Mouse (Mus musculus) embryonic facial prominence, embryonic 14.5 days (tissue): ENCODE measurements around the gene Slc16a11. TPM values are rescaled to one million over a fixed set of nuclear protein-coding genes. Genes with fewer than 3 reads are reported as not detected.
"Not testable (repeated sequence)": the region's sequence is repeated elsewhere in the genome, so short reads cannot be mapped to it uniquely, and the experiment has no call there.

Experiments
- ATAC-seq: fragments of 200-750 bp; cut with Nextera tagmentation; 2 replicates; pipeline ENCODE4 v1.8.0; 2017; ENCODE audit warnings: low read depth, moderate number of reproducible peaks, moderate TSS enrichment
- DNase-seq: peaks from one replicate; pipeline ENCODE4 v3.0.0-alpha.2; 2015; ENCODE audit warnings: low spot score
- H3K27ac ChIP-seq: fragments of 300-500 bp; sonication (generic); replicated peaks from 2 replicates; pipeline ENCODE4 v1.5.1; 2014; ENCODE audit warnings: low read depth, mild to moderate bottlenecking, low read length, moderate library complexity
- H3K27me3 ChIP-seq: fragments of 300-500 bp; sonication (generic); replicated peaks from 2 replicates; pipeline ENCODE4 v1.6.1; 2014; ENCODE audit warnings: low read length; ENCODE audit not compliant: control insufficient read depth, insufficient read depth
- H3K36me3 ChIP-seq: fragments of 300-500 bp; sonication (generic); 2 replicates; pipeline ENCODE4 v1.6.1; 2014; ENCODE audit warnings: low read length, mixed read lengths; ENCODE audit not compliant: control insufficient read depth, insufficient read depth
- H3K4me1 ChIP-seq: fragments of 300-500 bp; sonication (generic); 2 replicates; pipeline ENCODE4 v1.6.1; 2014; ENCODE audit warnings: antibody characterized with exemption, low read length; ENCODE audit not compliant: control insufficient read depth, insufficient read depth
- H3K4me2 ChIP-seq: fragments of 300-500 bp; sonication (generic); 2 replicates; pipeline ENCODE4 v1.6.1; 2014; ENCODE audit warnings: low read depth, mild to moderate bottlenecking, low read length, moderate library complexity, mixed read lengths
- H3K4me3 ChIP-seq: fragments of 300-500 bp; sonication (generic); 2 replicates; pipeline ENCODE4 v1.5.1; 2014; ENCODE audit warnings: low read depth, mild to moderate bottlenecking, low read length
- H3K9ac ChIP-seq: fragments of 300-500 bp; sonication (generic); 2 replicates; pipeline ENCODE4 v1.6.1; 2014; ENCODE audit warnings: low read depth, mild to moderate bottlenecking, low read length, moderate library complexity, mixed read lengths
- H3K9me3 ChIP-seq: fragments of 300-500 bp; sonication (generic); 2 replicates; pipeline ENCODE4 v1.6.1; 2016; ENCODE audit warnings: low read length; ENCODE audit not compliant: control insufficient read depth
- whole genome bisulfite sequencing: fragments of 180-500 bp; shearing (Covaris S2); extraction: QIAGEN DNeasy Blood & Tissue Kit; methylation state at CpG from one replicate; pipeline ENCODE4 v1.1.7; 2014; 5-methylcytosine and 5-hydroxymethylcytosine counted together
- polyA plus RNA-seq: library from polyadenylated mRNA; unstranded; fragments of >200 nt; fragmentation: Nextera tagmentation; extraction: Ambion mirVana; gene quantifications from 2 replicates; pipeline ENCODE4 v1.2.1, GENCODE M21; 2014

Gene Slc16a11
- polyA plus RNA-seq, result 2.9 and 3.0 TPM in 2 replicates

- peak within 1 kb of the TSS; percentile 34; the same call in 1 of the 2 replicates for H3K4me3 ChIP-seq
- DNase-seq (no peak), ATAC-seq (no peak)
- H3K4me2 ChIP-seq, result peak within 1 kb of the TSS; percentile 68
- no peak within 1 kb of the TSS for H3K27ac ChIP-seq
- 54% methylated on average over 6 of the region's 6 CpGs for WGBS
- H3K36me3 ChIP-seq, result peaks cover 2% of the 10 kb centered on the region; the same call in 1 of the 2 replicates
- peak within 1 kb of the TSS; percentile 59; the same call in 1 of the 2 replicates for H3K9ac ChIP-seq
- peaks cover 16% of the 10 kb centered on the region for H3K4me1 ChIP-seq
- H3K27me3 ChIP-seq, result peaks cover 50% of the 10 kb centered on the region
- no peaks in the 10 kb centered on the region for H3K9me3 ChIP-seq
Observed at GRCm38 (mm10) chr11:70212423-70212822, at the start of gene Slc16a11. Gene Slc16a11 (plus strand): TSS chr11:70212752.

- H3K4me3 ChIP-seq, result no peak overlapping the region
- H3K27ac ChIP-seq, result no peak overlapping the region
- no peaks in the 10 kb centered on the region for H3K9me3 ChIP-seq
- WGBS, result 73% methylated on average over 15 of the region's 16 CpGs
- ATAC-seq, result no peak
- no peak overlapping the region for H3K9ac ChIP-seq
- no peaks in the 10 kb centered on the region for H3K36me3 ChIP-seq
- DNase-seq, result no peak
- H3K27me3 ChIP-seq, result no peaks in the 10 kb centered on the region
- H3K4me2 ChIP-seq, result no peak overlapping the region
- H3K4me1 ChIP-seq, result no peaks in the 10 kb centered on the region
Observed at GRCm38 (mm10) chr11:70165972-70166921, 46.3 kb upstream of the Slc16a11 start.

GRCm38 (mm10) chr11:70168136-70168535 lies 44.4 kb upstream of the Slc16a11 start:
- no peak overlapping the region for H3K4me3 ChIP-seq
- DNase-seq, result no peak
- no peaks in the 10 kb centered on the region for H3K36me3 ChIP-seq
- H3K4me2 ChIP-seq, result no peak overlapping the region
- H3K9ac ChIP-seq, result no peak overlapping the region
- ATAC-seq, result no peak
- no peaks in the 10 kb centered on the region for H3K9me3 ChIP-seq
- no peaks in the 10 kb centered on the region for H3K4me1 ChIP-seq
- H3K27me3 ChIP-seq, result no peaks in the 10 kb centered on the region
- no peak overlapping the region for H3K27ac ChIP-seq
- WGBS, result 48% methylated on average over 7 of the region's 7 CpGs

DNA sequence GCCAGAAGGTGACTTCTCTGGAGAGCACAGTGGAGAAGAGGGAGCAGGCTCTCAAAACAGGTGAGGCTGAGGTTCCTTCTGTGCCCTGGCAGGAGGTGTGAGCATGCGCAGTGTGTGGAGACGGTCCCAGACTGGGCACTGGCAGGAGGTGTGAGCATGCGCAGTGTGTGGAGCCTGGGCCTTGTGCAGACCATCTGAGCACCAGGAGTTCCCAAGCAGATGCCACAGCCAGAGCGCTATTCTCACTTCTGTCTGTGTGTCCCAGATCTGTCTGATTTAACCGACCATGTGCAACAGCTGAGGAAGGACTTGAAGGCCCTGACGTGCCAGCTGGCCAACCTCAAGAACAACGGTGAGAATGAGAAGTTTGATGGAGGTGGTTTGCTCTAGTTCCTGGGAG lies 43.1 kb upstream of the Slc16a11 start:
- not testable (repeated sequence) for H3K4me2 ChIP-seq, H3K4me3 ChIP-seq, H3K9me3 ChIP-seq, ATAC-seq, H3K27me3 ChIP-seq, DNase-seq, H3K9ac ChIP-seq, H3K36me3 ChIP-seq, H3K4me1 ChIP-seq, H3K27ac ChIP-seq
- WGBS, result 87% methylated on average over 6 of the region's 7 CpGs

DNA sequence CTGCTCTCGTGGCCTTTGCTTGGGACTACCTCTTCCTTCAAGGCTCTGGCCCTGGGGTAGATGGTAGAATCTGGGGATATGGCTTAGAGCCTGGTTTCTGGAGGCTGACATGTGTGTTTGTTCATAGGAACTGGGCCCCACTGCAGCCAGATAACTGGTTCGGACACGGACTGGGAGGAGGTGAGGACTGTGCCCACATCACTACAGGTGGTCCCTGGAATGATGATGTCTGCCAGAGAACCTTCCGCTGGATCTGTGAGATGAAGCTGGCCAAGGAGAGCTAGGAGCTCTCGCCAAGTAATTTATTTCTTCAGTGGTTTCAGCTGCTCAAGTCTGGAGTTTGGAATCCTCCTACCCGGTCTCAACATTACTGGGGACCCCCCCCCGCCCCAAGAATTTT lies 42.3 kb upstream of the Slc16a11 start:
- no peaks in the 10 kb centered on the region for H3K36me3 ChIP-seq
- H3K27me3 ChIP-seq, result no peaks in the 10 kb centered on the region
- 71% methylated on average over 7 of the region's 7 CpGs for WGBS
- H3K4me3 ChIP-seq, result no peak overlapping the region
- DNase-seq, result no peak
- ATAC-seq, result no peak
- no peaks in the 10 kb centered on the region for H3K4me1 ChIP-seq
- H3K9me3 ChIP-seq, result no peaks in the 10 kb centered on the region
- no peak overlapping the region for H3K27ac ChIP-seq
- H3K4me2 ChIP-seq, result no peak overlapping the region
- no peak overlapping the region for H3K9ac ChIP-seq

- Histone ChIP-seq H3K4me3 (no peak overlapping the region), H3K36me3 (no peaks in the 10 kb centered on the region), H3K4me2 (no peak overlapping the region), H3K27ac (no peak overlapping the region), H3K27me3 (no peaks in the 10 kb centered on the region), H3K9me3 (peaks cover 5% of the 10 kb centered on the region; the same call in 1 of the 2 replicates), H3K9ac (no peak overlapping the region), H3K4me1 (no peaks in the 10 kb centered on the region)
- DNase-seq (no peak), ATAC-seq (no peak)
- 88% methylated on average over 7 of the region's 7 CpGs for WGBS
Observed at GRCm38 (mm10) chr11:70171181-70171580, 41.4 kb upstream of the Slc16a11 start.

DNA sequence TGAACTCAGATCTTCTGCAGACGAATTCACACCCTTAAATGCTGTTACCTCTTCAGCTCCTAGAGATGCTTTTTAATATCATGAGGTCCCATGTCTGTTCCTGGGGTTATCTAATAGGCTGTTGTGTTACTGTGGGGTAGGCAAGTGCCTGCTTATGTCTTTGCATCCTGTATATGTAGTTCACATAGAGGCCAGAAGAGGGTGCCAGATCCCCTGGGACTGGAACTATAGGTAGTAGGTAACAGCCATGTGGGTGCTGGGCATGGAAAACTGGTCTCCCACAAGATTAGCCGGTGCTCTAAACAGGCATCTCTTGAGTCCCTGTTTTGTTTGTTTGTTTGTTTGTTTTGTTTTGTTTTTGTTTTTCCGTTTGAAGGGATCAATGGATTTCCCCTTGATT lies 40.7 kb upstream of the Slc16a11 start:
- Histone ChIP-seq H3K27me3 (no peaks in the 10 kb centered on the region), H3K4me1 (no peaks in the 10 kb centered on the region), H3K36me3 (no peaks in the 10 kb centered on the region), H3K27ac (no peak overlapping the region), H3K4me2 (no peak overlapping the region), H3K9ac (no peak overlapping the region), H3K9me3 (peaks cover 5% of the 10 kb centered on the region; the same call in 1 of the 2 replicates), H3K4me3 (no peak overlapping the region)
- 49% methylated on average over 3 of the region's 3 CpGs for WGBS
- ATAC-seq (no peak), DNase-seq (no peak)

- H3K4me2 ChIP-seq, result no peak overlapping the region
- no peak overlapping the region for H3K4me3 ChIP-seq
- no peaks in the 10 kb centered on the region for H3K27me3 ChIP-seq
- H3K9ac ChIP-seq, result no peak overlapping the region
- no peak overlapping the region for H3K27ac ChIP-seq
- WGBS, result 56% methylated on average over 5 of the region's 5 CpGs
- H3K9me3 ChIP-seq, result peaks cover 5% of the 10 kb centered on the region; the same call in 1 of the 2 replicates
- ATAC-seq (no peak), DNase-seq (no peak)
- H3K4me1 ChIP-seq, result no peaks in the 10 kb centered on the region
- no peaks in the 10 kb centered on the region for H3K36me3 ChIP-seq
Observed at GRCm38 (mm10) chr11:70172298-70172697, 40.3 kb upstream of the Slc16a11 start.
